Mouse (Mus musculus) forebrain, embryonic 12.5 days (tissue): ENCODE data around the gene Cldn12. TPM values are rescaled to one million over a fixed set of nuclear protein-coding genes. Genes with fewer than 3 reads are reported as not detected.

Source experiments
- ATAC-seq: fragments of 200-750 bp; cut with Nextera tagmentation; 2 replicates; pipeline ENCODE4 v1.8.0; 2017; ENCODE audit warnings: moderate TSS enrichment; ENCODE audit not compliant: low FRiP score
- H3K27ac ChIP-seq: fragments of 300-500 bp; sonication (generic); 2 replicates; pipeline ENCODE4 v1.5.1; 2016; ENCODE audit warnings: mild to moderate bottlenecking
- H3K27me3 ChIP-seq: fragments of 300-500 bp; sonication (generic); 2 replicates; pipeline ENCODE4 v1.6.1; 2016; ENCODE audit warnings: mild to moderate bottlenecking
- H3K36me3 ChIP-seq: fragments of 300-500 bp; sonication (generic); replicated peaks from 2 replicates; pipeline ENCODE4 v1.6.1; 2016; ENCODE audit warnings: mild to moderate bottlenecking
- H3K4me1 ChIP-seq: fragments of 300-500 bp; sonication (generic); 2 replicates; pipeline ENCODE4 v1.6.1; 2016
- H3K4me2 ChIP-seq: fragments of 300-500 bp; sonication (generic); 2 replicates; pipeline ENCODE4 v1.6.1; 2016; ENCODE audit warnings: mild to moderate bottlenecking, moderate library complexity
- H3K4me3 ChIP-seq: fragments of 300-500 bp; sonication (generic); replicated peaks from 2 replicates; pipeline ENCODE4 v1.5.1; 2016; ENCODE audit warnings: mild to moderate bottlenecking
- H3K9ac ChIP-seq: fragments of 300-500 bp; sonication (generic); 2 replicates; pipeline ENCODE4 v1.6.1; 2016; ENCODE audit warnings: mild to moderate bottlenecking
- H3K9me3 ChIP-seq: fragments of 300-500 bp; sonication (generic); 2 replicates; pipeline ENCODE4 v1.6.1; 2016
- WGBS: fragments of 180-500 bp; shearing (Covaris S2); methylation state at CpG from one replicate; pipeline ENCODE4 v1.1.7; 2016; 5-methylcytosine and 5-hydroxymethylcytosine counted together
- polyA plus RNA-seq: library from polyadenylated mRNA; unstranded; fragments of >200 nt; fragmentation: Nextera tagmentation; extraction: Ambion mirVana; gene quantifications from 2 replicates; pipeline ENCODE4 v1.2.1, GENCODE M21; 2016

Gene Cldn12
- polyA plus RNA-seq = 32.0 and 36.4 TPM in 2 replicates

DNA sequence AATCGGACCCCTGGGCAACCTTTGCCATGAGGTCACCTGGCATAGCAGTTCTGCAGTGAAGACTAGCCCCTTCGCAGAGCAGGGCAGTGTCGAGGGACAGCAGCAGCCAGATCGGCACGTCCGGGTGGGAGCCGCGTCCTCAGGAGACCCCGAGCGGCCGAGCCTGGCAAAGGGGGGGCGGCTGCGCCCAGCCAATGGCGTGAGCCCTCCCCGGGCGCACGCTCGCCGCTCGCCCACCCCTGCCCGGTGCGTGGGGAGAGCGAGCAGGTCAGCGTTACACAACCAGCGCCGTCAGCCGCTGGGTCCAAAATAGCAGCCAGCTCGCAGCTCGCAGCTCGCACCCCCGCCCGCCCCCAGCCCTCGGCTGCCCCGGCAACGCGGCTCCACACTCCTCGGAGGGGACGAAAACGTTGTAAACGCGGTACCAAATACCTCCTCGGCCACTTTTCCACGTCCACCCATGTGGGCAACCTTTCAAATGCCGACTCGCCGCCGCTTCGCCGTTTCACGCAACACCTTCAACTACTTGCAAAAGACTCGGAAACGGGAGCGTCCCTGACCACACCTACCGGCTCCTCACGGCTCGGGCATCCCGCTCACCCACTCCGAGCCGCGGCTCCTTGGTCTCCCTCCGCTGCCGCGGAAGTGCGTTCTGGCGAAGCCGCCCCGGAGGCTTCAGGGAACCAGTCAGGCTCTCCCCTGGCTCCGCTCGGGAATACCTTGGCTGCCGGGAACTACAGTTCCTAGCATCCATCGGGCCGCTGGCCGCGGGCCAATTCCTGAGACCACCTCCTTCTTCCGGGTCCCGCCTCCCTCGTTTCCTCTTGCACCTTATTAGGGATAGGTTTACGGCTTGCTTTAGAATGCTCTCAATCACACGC is at the start of gene Cldn12:
TSS of gene Cldn12 (minus strand) at position 763 of the 881 bp plus-strand sequence.
- peak; percentile 95 for ATAC-seq
- H3K4me3 ChIP-seq = peak within 1 kb of the TSS; percentile 81
- H3K27ac ChIP-seq = peak within 1 kb of the TSS; percentile 92
- H3K4me2 ChIP-seq = peak within 1 kb of the TSS; percentile 78
- H3K27me3 ChIP-seq = no peaks in the 10 kb centered on the region
- under 1% methylated on average over 68 of the region's 79 CpGs for WGBS
- H3K4me1 ChIP-seq = peaks cover 23% of the 10 kb centered on the region; the same call in 1 of the 2 replicates
- H3K36me3 ChIP-seq = 0 out of 2 replicates have a peak, but pooled peaks cover 6% of the 10 kb centered on the region
- H3K9me3 ChIP-seq = no peaks in the 10 kb centered on the region
- peak within 1 kb of the TSS; percentile 69 for H3K9ac ChIP-seq

DNA sequence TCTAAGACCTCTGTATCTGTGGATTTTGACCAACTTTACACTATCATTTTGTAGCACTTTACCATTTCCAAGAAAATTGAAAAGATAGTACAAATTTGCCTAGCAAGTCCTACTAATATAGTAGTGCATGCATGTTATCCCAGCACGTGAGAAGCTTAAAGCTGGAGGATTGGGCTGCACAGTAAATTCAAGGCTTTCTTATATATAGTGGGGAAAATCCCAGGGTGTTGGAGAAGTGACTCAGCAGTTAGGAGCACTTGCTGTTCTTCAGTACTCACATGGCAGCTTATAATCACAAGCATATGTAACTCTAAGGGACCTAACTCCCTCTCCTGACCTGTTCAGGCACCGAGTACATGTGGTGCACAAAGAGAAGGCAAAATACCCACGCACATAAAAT is 47.7 kb upstream of the Cldn12 start:
- no peak overlapping the region for H3K27ac ChIP-seq
- ATAC-seq = no peak
- WGBS = 80% methylated on average over 3 of the region's 3 CpGs
- peaks cover 11% of the 10 kb centered on the region for H3K4me1 ChIP-seq
- H3K36me3 ChIP-seq = no peaks in the 10 kb centered on the region
- no peaks in the 10 kb centered on the region for H3K9me3 ChIP-seq
- H3K4me2 ChIP-seq = no peak overlapping the region
- H3K4me3 ChIP-seq = no peak overlapping the region
- H3K9ac ChIP-seq = no peak overlapping the region
- H3K27me3 ChIP-seq = 0 out of 2 replicates have a peak, but pooled peaks cover 5% of the 10 kb centered on the region

DNA sequence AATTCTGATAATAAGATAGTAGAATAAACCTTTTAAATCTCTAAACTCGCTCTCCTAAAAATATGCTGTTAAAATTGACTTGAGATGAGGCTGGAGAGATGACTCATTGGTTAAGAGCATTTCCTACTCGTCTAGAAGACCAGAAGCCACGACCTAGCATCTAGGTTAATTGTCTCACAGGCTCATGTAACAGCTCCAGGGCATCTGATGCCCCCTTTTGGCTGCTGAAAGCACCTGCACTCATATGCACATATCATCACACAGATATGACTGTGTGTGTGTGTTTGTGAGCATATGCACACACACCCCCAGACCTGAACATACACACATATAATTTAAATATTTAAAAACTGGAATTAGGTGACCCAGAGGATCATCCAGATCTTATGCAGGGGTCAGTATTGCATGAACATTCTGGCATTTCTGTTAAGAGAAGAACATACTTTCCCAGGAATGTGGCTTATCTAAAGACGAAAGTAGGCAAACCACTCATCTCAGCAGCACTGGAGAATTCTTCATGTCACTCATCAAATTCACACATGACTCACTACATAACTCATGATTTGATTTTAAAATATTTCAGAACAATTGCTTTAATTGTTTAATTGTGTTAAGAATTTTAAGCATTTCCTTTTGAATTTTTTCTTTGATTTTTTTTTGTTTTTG is 46.4 kb upstream of the Cldn12 start:
- H3K9me3 ChIP-seq = no peaks in the 10 kb centered on the region
- no peak for ATAC-seq
- no peaks in the 10 kb centered on the region for H3K36me3 ChIP-seq
- H3K4me3 ChIP-seq = no peak overlapping the region
- 0 out of 2 replicates have a peak, but pooled peaks cover 5% of the 10 kb centered on the region for H3K27me3 ChIP-seq
- H3K9ac ChIP-seq = no peak overlapping the region
- H3K4me1 ChIP-seq = peaks cover 11% of the 10 kb centered on the region
- no peak overlapping the region for H3K4me2 ChIP-seq
- 77% methylated on average over 4 of the region's 4 CpGs for WGBS
- H3K27ac ChIP-seq = no peak overlapping the region

DNA sequence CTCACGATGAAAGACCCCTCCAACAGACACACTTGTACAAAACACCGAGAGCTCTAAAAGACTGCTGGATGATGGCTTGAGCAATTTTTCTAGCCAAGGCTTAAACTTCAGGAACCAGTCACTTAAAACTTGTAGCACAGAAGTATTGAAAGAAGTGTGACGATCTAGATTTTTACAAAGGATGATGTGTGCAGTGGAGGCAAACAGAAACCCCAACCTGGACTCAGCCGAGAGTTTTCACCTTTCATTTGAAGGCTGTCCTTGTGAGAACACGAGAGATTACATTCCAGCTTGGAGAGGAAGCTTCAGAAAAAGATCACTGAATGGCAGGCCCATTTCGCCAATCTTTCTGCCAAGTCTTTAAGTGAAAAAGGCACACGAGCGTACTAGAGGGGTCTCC is 45.0 kb upstream of the Cldn12 start:
- peaks cover 1% of the 10 kb centered on the region for H3K36me3 ChIP-seq
- peaks cover 11% of the 10 kb centered on the region for H3K4me1 ChIP-seq
- peak overlapping the region; percentile 71; the same call in 1 of the 2 replicates for H3K27ac ChIP-seq
- ATAC-seq = no peak
- peak overlapping the region; percentile 69 for H3K4me3 ChIP-seq
- H3K9me3 ChIP-seq = no peaks in the 10 kb centered on the region
- 49% methylated on average over 8 of the region's 8 CpGs for WGBS
- H3K4me2 ChIP-seq = peak overlapping the region; percentile 61
- H3K27me3 ChIP-seq = 0 out of 2 replicates have a peak, but pooled peaks cover 5% of the 10 kb centered on the region
- H3K9ac ChIP-seq = peak overlapping the region; percentile 66

DNA sequence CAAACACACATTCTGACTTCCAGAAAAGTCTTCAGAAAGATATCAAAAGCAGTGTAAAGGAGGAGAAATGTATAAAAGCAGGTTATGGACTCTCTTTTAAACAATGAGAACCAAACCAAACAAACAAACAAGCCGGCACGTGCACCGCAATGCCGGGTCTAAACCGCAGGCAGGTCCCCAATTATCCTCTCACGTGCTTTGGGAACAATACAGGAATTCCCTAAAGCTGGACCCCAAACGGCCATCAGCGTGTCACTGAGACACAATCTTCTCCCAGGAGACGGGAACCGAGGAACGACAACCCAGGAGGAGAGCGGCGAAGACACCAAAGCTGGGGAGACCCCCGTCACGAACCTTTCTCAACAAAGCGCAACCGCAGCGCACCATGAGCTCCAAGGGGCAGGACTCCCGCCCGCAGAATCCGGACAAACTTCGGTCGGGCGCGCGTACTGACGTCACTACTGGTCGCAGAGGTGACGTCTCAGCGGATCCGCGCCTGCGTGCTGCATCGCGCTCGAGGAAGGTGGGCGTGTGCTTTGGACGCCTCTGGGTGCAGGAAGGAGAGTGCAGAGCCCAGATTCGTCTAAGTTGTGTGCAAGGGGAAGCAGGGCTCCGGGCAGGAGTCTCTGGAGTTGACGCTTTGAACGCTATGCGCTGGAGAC is 44.5 kb upstream of the Cldn12 start, which contains the start of gene Gtpbp10:
TSS of gene Gtpbp10 (minus strand) at position 460 of the 662 bp plus-strand sequence.
- H3K36me3 ChIP-seq = peaks cover 7% of the 10 kb centered on the region
- H3K4me1 ChIP-seq = peaks cover 11% of the 10 kb centered on the region
- peak within 1 kb of the TSS; percentile 69 for H3K4me3 ChIP-seq
- no peaks in the 10 kb centered on the region for H3K9me3 ChIP-seq
- peak within 1 kb of the TSS; percentile 61 for H3K4me2 ChIP-seq
- ATAC-seq = peak; percentile 99
- WGBS = under 1% methylated on average over 43 of the region's 43 CpGs
- 0 out of 2 replicates have a peak, but pooled peaks cover 5% of the 10 kb centered on the region for H3K27me3 ChIP-seq
- peak within 1 kb of the TSS; percentile 71 for H3K27ac ChIP-seq
- peak within 1 kb of the TSS; percentile 66 for H3K9ac ChIP-seq

DNA sequence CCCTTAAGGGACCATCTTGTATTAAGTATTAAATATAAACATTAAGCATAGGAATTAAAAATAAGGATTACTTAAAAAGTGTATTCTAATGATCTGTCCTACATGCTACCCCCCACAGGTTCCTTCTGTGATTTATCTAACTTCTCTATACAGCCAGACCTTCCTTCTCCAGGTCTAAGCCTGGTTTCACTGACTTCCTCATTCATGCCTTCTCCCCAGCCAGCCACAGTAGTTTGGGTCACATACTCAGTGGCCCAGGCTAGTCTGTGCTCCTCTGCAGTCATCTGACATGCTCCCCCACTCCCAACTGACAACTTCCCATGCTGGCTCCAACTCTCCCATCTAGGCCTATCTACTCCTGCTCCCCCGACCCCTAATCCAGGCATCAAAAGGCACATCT is 36.4 kb upstream of the Cldn12 start:
- no peaks in the 10 kb centered on the region for H3K4me1 ChIP-seq
- no peak overlapping the region for H3K4me2 ChIP-seq
- H3K36me3 ChIP-seq = peaks cover 48% of the 10 kb centered on the region
- H3K27me3 ChIP-seq = no peaks in the 10 kb centered on the region
- ATAC-seq = no peak
- no peak overlapping the region for H3K9ac ChIP-seq
- no peaks in the 10 kb centered on the region for H3K9me3 ChIP-seq
- 86% methylated on average over 1 of the region's 1 CpGs for WGBS
- H3K4me3 ChIP-seq = no peak overlapping the region
- no peak overlapping the region for H3K27ac ChIP-seq

DNA sequence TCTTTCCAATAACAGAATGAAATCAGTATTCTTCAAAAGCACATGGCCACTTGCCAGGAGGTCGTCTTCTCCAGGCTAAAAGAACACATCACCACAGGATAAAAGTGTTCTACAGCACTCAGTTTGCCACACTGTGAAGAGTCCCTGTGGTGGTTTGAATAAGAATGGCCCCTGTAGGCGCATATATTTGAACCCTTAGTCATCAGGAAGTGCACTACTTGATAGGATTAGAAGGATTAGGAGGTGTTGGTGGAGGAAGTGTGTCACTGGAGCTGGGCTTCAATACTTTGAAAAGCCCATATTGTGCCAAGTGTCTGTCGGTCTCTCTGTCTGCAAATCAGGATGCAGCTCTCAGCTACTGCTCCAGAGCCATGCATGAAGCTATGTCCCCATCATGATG is 25.6 kb upstream of the Cldn12 start:
- peaks cover 48% of the 10 kb centered on the region for H3K36me3 ChIP-seq
- no peak overlapping the region for H3K27ac ChIP-seq
- H3K4me1 ChIP-seq = no peaks in the 10 kb centered on the region
- H3K4me2 ChIP-seq = no peak overlapping the region
- no peak overlapping the region for H3K4me3 ChIP-seq
- no peak for ATAC-seq
- H3K9me3 ChIP-seq = 0 out of 2 replicates have a peak, but pooled peaks cover 4% of the 10 kb centered on the region
- no peaks in the 10 kb centered on the region for H3K27me3 ChIP-seq
- 61% methylated on average over 3 of the region's 3 CpGs for WGBS
- no peak overlapping the region for H3K9ac ChIP-seq

DNA sequence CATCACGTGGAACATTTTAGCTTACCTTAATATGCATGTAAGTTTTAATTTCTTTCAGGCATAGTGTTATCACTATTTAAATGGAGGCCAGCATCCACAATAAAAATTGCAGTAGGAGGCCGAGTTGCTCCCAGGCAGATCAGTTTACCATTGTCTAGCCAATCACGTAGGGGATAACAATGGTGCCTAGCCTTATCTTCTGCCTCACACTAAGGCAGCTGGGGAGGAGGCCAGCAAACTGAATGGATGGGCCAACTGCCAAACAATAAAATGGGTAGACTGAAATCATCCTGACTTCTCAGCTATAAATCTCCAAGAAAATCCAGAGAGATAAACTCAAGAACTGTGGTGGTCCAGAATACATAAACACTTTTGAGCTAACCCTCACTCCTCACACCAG is 25.0 kb upstream of the Cldn12 start:
- H3K27me3 ChIP-seq = no peaks in the 10 kb centered on the region
- H3K9me3 ChIP-seq = 0 out of 2 replicates have a peak, but pooled peaks cover 4% of the 10 kb centered on the region
- H3K4me3 ChIP-seq = no peak overlapping the region
- no peak for ATAC-seq
- H3K4me2 ChIP-seq = no peak overlapping the region
- 76% methylated on average over 3 of the region's 3 CpGs for WGBS
- no peaks in the 10 kb centered on the region for H3K4me1 ChIP-seq
- H3K27ac ChIP-seq = no peak overlapping the region
- no peak overlapping the region for H3K9ac ChIP-seq
- H3K36me3 ChIP-seq = peaks cover 47% of the 10 kb centered on the region

DNA sequence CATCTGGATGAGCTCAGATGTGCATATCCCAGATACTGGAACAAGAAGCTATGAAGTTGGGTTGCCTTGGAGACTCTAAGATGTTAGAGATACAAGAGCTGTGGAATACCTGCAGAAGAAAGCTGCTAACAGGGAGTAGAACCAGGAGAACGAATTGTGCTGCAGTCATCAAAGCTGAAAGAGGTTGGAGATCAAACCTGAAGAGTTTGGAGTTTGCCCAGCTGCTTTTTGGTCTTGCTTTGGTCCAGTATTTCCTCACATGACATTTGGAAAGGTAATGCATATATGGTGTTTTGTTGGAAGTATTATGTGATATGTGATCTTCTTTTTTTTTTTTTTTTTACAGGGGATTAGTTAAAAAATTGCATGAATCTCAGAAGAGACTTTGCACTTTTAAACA is 21.4 kb upstream of the Cldn12 start:
- H3K4me2 ChIP-seq = no peak overlapping the region
- H3K9me3 ChIP-seq = 0 out of 2 replicates have a peak, but pooled peaks cover 4% of the 10 kb centered on the region
- no peaks in the 10 kb centered on the region for H3K27me3 ChIP-seq
- no peak overlapping the region for H3K4me3 ChIP-seq
- 83% methylated on average over 1 of the region's 1 CpGs for WGBS
- no peaks in the 10 kb centered on the region for H3K4me1 ChIP-seq
- H3K27ac ChIP-seq = no peak overlapping the region
- H3K36me3 ChIP-seq = peaks cover 20% of the 10 kb centered on the region
- no peak overlapping the region for H3K9ac ChIP-seq
- ATAC-seq = no peak

DNA sequence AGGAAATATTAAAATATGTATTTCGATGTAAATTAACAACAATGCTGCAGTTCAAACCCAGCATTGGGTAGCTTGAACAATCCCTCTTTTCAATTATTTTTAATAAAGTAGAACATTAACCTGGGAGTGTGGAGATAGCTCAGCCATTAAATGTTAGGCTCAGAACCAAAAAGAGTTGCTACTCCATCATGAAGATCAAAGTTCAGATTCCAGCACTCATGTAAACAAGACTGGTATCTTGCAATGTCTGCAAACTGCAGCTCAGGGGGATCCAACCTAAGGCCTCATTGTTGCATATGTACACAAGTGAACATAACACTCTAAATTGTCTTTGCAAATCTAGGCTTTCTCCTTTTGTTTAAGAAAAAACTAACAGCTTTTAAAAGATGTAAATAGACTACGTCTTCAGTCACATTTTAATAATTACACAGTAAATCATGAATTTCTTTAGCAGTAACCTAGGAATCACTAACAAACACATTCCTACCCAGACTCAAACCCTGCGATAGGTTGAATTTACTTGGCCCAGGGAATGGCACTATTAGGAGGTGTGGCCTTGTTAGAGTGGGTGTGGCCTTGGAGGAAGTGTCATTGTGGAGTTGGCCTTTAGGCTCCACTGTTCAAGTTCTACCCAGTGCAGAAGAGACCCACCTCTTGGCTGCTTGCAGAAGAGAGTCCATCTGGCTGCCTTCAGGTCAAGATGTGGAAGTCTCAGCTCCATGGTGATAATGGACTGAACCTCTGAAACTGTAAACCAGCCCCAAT is 19.1 kb upstream of the Cldn12 start:
- ATAC-seq = no peak
- Histone ChIP-seq H3K9me3 (0 out of 2 replicates have a peak, but pooled peaks cover 4% of the 10 kb centered on the region), H3K4me2 (no peak overlapping the region), H3K9ac (no peak overlapping the region), H3K4me1 (no peaks in the 10 kb centered on the region), H3K27ac (no peak overlapping the region), H3K4me3 (no peak overlapping the region), H3K36me3 (peaks cover 8% of the 10 kb centered on the region), H3K27me3 (no peaks in the 10 kb centered on the region)
- 92% methylated on average over 3 of the region's 3 CpGs for WGBS

DNA sequence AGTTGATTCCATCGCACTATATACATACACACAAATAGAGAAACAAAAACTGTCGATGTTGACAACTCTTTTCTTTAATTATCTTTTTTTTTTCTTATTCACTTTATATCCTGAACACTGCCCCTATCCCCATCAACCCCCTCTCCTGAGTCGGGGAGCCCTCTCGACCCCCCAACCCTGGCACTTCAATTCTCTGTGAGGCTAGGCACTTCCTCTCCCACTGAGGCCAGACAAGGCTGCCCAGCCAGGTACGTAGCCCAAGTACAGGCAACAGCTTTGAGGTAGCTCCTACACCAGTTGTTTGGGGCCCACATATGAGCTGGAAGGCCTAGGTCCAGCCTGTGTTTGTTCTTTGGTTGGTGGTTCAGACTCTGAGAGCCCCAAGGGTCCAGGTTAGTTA is 653 bp upstream of the Cldn12 start:
- no peak overlapping the region for H3K27ac ChIP-seq
- 77% methylated on average over 5 of the region's 5 CpGs for WGBS
- peak overlapping the region; percentile 78 for H3K4me2 ChIP-seq
- peaks cover 16% of the 10 kb centered on the region; the same call in 1 of the 2 replicates for H3K4me1 ChIP-seq
- no peak for ATAC-seq
- H3K4me3 ChIP-seq = no peak overlapping the region
- H3K9ac ChIP-seq = no peak overlapping the region
- H3K9me3 ChIP-seq = no peaks in the 10 kb centered on the region
- H3K27me3 ChIP-seq = no peaks in the 10 kb centered on the region
- H3K36me3 ChIP-seq = 0 out of 2 replicates have a peak, but pooled peaks cover 6% of the 10 kb centered on the region
